Mouse (Mus musculus) thymus, adult 2 months (tissue): ENCODE measurements around the gene Bahd1. TPM values are rescaled to one million over a fixed set of nuclear protein-coding genes. Genes with fewer than 3 reads are reported as not detected.

Experiments used
- DNase-seq: peaks from one replicate; pipeline ENCODE4 v3.0.0; 2021
- H3K27ac ChIP-seq: fragments of 200-500 bp; 2 replicates; pipeline ENCODE4 v1.5.1; 2012; ENCODE audit warnings: low read length, control low read depth; ENCODE audit not compliant: control insufficient read depth, insufficient read depth
- H3K27me3 ChIP-seq: fragments of 200-500 bp; 2 replicates; pipeline ENCODE4 v1.6.1; 2012; ENCODE audit warnings: mild to moderate bottlenecking, low read length, moderate library complexity, mixed read lengths; ENCODE audit not compliant: control insufficient read depth, insufficient read depth
- H3K36me3 ChIP-seq: fragments of 200-500 bp; 2 replicates; pipeline ENCODE4 v1.6.1; 2012; ENCODE audit warnings: mild to moderate bottlenecking, low read length, moderate library complexity; ENCODE audit not compliant: control insufficient read depth, insufficient read depth
- H3K4me1 ChIP-seq: fragments of 200-500 bp; replicated peaks from 2 replicates; pipeline ENCODE4 v1.6.1; 2012; ENCODE audit warnings: low read length; ENCODE audit not compliant: control insufficient read depth, insufficient read depth
- H3K4me3 ChIP-seq: fragments of 200-500 bp; 2 replicates; pipeline ENCODE4 v1.5.1; 2012; ENCODE audit warnings: mild to moderate bottlenecking, low read length, control low read depth, moderate library complexity; ENCODE audit not compliant: control insufficient read depth, insufficient read depth
- CTCF ChIP-seq: fragments of 200-500 bp; IDR thresholded peaks from 2 replicates; pipeline ENCODE4 v1.5.1; 2012; ENCODE audit warnings: mild to moderate bottlenecking, control low read depth, low read length, moderate library complexity, borderline replicate concordance; ENCODE audit not compliant: control insufficient read depth, poor library complexity, insufficient read depth; ENCODE audit errors: extremely low read depth
- POLR2A ChIP-seq: fragments of 200-500 bp; IDR thresholded peaks from 2 replicates; pipeline ENCODE4 v1.6.1; 2012; ENCODE audit warnings: mild to moderate bottlenecking, low read length, control low read depth, moderate library complexity; ENCODE audit not compliant: control insufficient read depth, poor library complexity, insufficient read depth; ENCODE audit errors: extremely low read depth
- WGBS: fragments of 180-500 bp; shearing (Covaris S2); methylation state at CpG from one replicate; pipeline ENCODE4 v1.1.7; 2018; 5-methylcytosine and 5-hydroxymethylcytosine counted together
- polyA plus RNA-seq: library from polyadenylated mRNA; depleted of rRNA; stranded (reverse); fragments of >200 nt; gene quantifications from 2 replicates; pipeline ENCODE4 v1.2.3, GENCODE M21; 2012

Bahd1 gene
- polyA plus RNA-seq, 1 experiment: 38.7 TPM

- no peak overlapping the region for H3K4me3 ChIP-seq
- H3K27ac ChIP-seq: no peak overlapping the region
- H3K36me3 ChIP-seq: no peaks in the 10 kb centered on the region
- peaks cover 31% of the 10 kb centered on the region for H3K27me3 ChIP-seq
- peaks cover 36% of the 10 kb centered on the region for H3K4me1 ChIP-seq
- no peak for DNase-seq
- 11% methylated on average over 11 of the region's 11 CpGs for WGBS
- TF ChIP-seq POLR2A (no peak), CTCF (no peak)
Measured at GRCm38 (mm10) chr2:118897808-118898207, 2.4 kb upstream of the Bahd1 start.

- Histone ChIP-seq H3K27ac (no peak overlapping the region), H3K4me3 (no peak overlapping the region), H3K36me3 (no peaks in the 10 kb centered on the region), H3K27me3 (peaks cover 38% of the 10 kb centered on the region), H3K4me1 (peaks cover 38% of the 10 kb centered on the region)
- TF ChIP-seq POLR2A (no peak), CTCF (no peak)
- WGBS: 65% methylated on average over 4 of the region's 4 CpGs
- no peak for DNase-seq
Measured at GRCm38 (mm10) chr2:118898771-118899170, 1.4 kb upstream of the Bahd1 start.

GRCm38 (mm10) chr2:118899306-118899705, 871 bp upstream of the Bahd1 start:
- 55% methylated on average over 7 of the region's 7 CpGs for WGBS
- peaks cover 38% of the 10 kb centered on the region for H3K27me3 ChIP-seq
- no peak for DNase-seq
- peaks cover 38% of the 10 kb centered on the region for H3K4me1 ChIP-seq
- no peaks in the 10 kb centered on the region for H3K36me3 ChIP-seq
- H3K4me3 ChIP-seq: no peak overlapping the region
- H3K27ac ChIP-seq: no peak overlapping the region
- TF ChIP-seq POLR2A (no peak), CTCF (no peak)

GRCm38 (mm10) chr2:118900826-118901140, 606 bp downstream of the Bahd1 start:
- Histone ChIP-seq H3K4me1 (peaks cover 40% of the 10 kb centered on the region), H3K27ac (no peak overlapping the region), H3K27me3 (peaks cover 38% of the 10 kb centered on the region), H3K4me3 (peak overlapping the region; percentile 43), H3K36me3 (no peaks in the 10 kb centered on the region)
- DNase-seq: no peak
- TF ChIP-seq CTCF (no peak), POLR2A (no peak)
- WGBS: 2% methylated on average over 11 of the region's 11 CpGs

GRCm38 (mm10) chr2:118901175-118902031, 1.2 kb downstream of the Bahd1 start:
- Histone ChIP-seq H3K4me1 (peaks cover 40% of the 10 kb centered on the region), H3K27me3 (peaks cover 38% of the 10 kb centered on the region), H3K4me3 (peak overlapping the region; percentile 98), H3K36me3 (no peaks in the 10 kb centered on the region), H3K27ac (no peak overlapping the region)
- peak; percentile 98 for DNase-seq
- TF ChIP-seq POLR2A (peak; percentile 60), CTCF (no peak)
- WGBS: under 1% methylated on average over 102 of the region's 120 CpGs

GRCm38 (mm10) chr2:118902051-118903025, 2.2 kb downstream of the Bahd1 start:
- H3K27ac ChIP-seq: no peak overlapping the region
- H3K27me3 ChIP-seq: peaks cover 32% of the 10 kb centered on the region
- peak overlapping the region; percentile 98 for H3K4me3 ChIP-seq

More at GRCm38 (mm10) chr2:118902051-118903025, 2.2 kb downstream of the Bahd1 start:
- Histone ChIP-seq H3K4me1 (peaks cover 35% of the 10 kb centered on the region), H3K36me3 (no peaks in the 10 kb centered on the region)
- TF ChIP-seq CTCF (no peak), POLR2A (no peak)
- DNase-seq: peak; percentile 45
- WGBS: 2% methylated on average over 100 of the region's 106 CpGs
